Mouse (Mus musculus) ovary, adult 18-20 months (tissue): ENCODE measurements around the gene Grip1.

Experiments
- DNase-seq: peaks from one replicate; pipeline ENCODE4 v3.0.0; 2022; ENCODE audit warnings: low spot score, mixed read lengths

Grip1 gene

GRCm38 (mm10) chr10:119834122-119834521 is 380.5 kb downstream of the Grip1 start:
- no peak for DNase-seq

- DNase-seq: no peak
Observed at GRCm38 (mm10) chr10:119839645-119840044, 386.0 kb downstream of the Grip1 start.

GRCm38 (mm10) chr10:119842004-119842403 is 388.4 kb downstream of the Grip1 start:
- DNase-seq: no peak

- DNase-seq: no peak
Observed at GRCm38 (mm10) chr10:119845705-119846410, 392.2 kb downstream of the Grip1 start.

GRCm38 (mm10) chr10:119851594-119851993 is 398.0 kb downstream of the Grip1 start:
- DNase-seq: no peak

GRCm38 (mm10) chr10:119852582-119853135 is 399.0 kb downstream of the Grip1 start:
- no peak for DNase-seq

- DNase-seq: no peak
Observed at GRCm38 (mm10) chr10:119867726-119868125, 414.1 kb downstream of the Grip1 start.

GRCm38 (mm10) chr10:119868995-119869579 is 415.5 kb downstream of the Grip1 start:
- DNase-seq: no peak

GRCm38 (mm10) chr10:119876721-119877120 is 423.1 kb downstream of the Grip1 start:
- DNase-seq: no peak

- no peak for DNase-seq
Observed at GRCm38 (mm10) chr10:119878331-119878730, 424.7 kb downstream of the Grip1 start.

GRCm38 (mm10) chr10:119884591-119884990 is 431.0 kb downstream of the Grip1 start:
- DNase-seq: no peak

GRCm38 (mm10) chr10:119885563-119885962 is 431.9 kb downstream of the Grip1 start:
- no peak for DNase-seq

GRCm38 (mm10) chr10:119886681-119887080 is 433.1 kb downstream of the Grip1 start:
- DNase-seq: no peak

GRCm38 (mm10) chr10:119902754-119903153 is 449.1 kb downstream of the Grip1 start:
- no peak for DNase-seq

GRCm38 (mm10) chr10:119906869-119907268 is 453.2 kb downstream of the Grip1 start:
- DNase-seq: no peak

GRCm38 (mm10) chr10:119917995-119918394 is 464.4 kb downstream of the Grip1 start:
- DNase-seq: no peak

- no peak for DNase-seq
Observed at GRCm38 (mm10) chr10:119927963-119928362, 474.3 kb downstream of the Grip1 start.

GRCm38 (mm10) chr10:119928921-119929320 is 475.3 kb downstream of the Grip1 start:
- no peak for DNase-seq

- DNase-seq: no peak
Observed at GRCm38 (mm10) chr10:119932794-119933193, 479.2 kb downstream of the Grip1 start.

- DNase-seq: no peak
Observed at GRCm38 (mm10) chr10:119933362-119933761, 479.7 kb downstream of the Grip1 start.

- no peak for DNase-seq
Observed at GRCm38 (mm10) chr10:119935231-119935630, 481.6 kb downstream of the Grip1 start.

- DNase-seq: no peak
Observed at GRCm38 (mm10) chr10:119937481-119937880, 483.9 kb downstream of the Grip1 start.

- DNase-seq: no peak
Observed at GRCm38 (mm10) chr10:119943906-119944305, 490.3 kb downstream of the Grip1 start.
